Mouse (Mus musculus) forebrain, embryonic 15.5 days (tissue): ENCODE data around the gene Nedd8. TPM values are rescaled to one million over a fixed set of nuclear protein-coding genes. Genes with fewer than 3 reads are reported as not detected.

Experiments
- polyA plus RNA-seq: library from polyadenylated mRNA; unstranded; fragments of >200 nt; fragmentation: Nextera tagmentation; extraction: Ambion mirVana; gene quantifications from 2 replicates; pipeline ENCODE4 v1.2.1, GENCODE M21; 2015

The Nedd8 gene
- polyA plus RNA-seq, 1 experiment from 2014 or later = 563 TPM

Other genes with a start within 250 kb of the Nedd8 start
- 49.6 and 60.0 TPM in 2 replicates for gene Dhrs4, start 193.4 kb downstream of the Nedd8 start, polyA plus RNA-seq
- 30.2 and 33.4 TPM in 2 replicates for gene Carmil3, start 181.5 kb downstream of the Nedd8 start, polyA plus RNA-seq
- gene Cpne6, start 161.7 kb downstream of the Nedd8 start, polyA plus RNA-seq = 9.1 and 10.3 TPM in 2 replicates
- gene Nrl, start 147.1 kb downstream of the Nedd8 start, polyA plus RNA-seq = 0.09 and 0.11 TPM in 2 replicates
- gene Pck2, start 131.9 kb downstream of the Nedd8 start, polyA plus RNA-seq = 18.2 and 25.1 TPM in 2 replicates
- gene Dcaf11, start 112.1 kb downstream of the Nedd8 start, polyA plus RNA-seq = 121 and 132 TPM in 2 replicates
- 0.49 and 0.60 TPM in 2 replicates for gene A730061H03Rik, start 111.7 kb downstream of the Nedd8 start, polyA plus RNA-seq
- not detected in 2 replicates for gene Fitm1, start 96.5 kb downstream of the Nedd8 start, polyA plus RNA-seq
- gene Psme1, start 94.0 kb downstream of the Nedd8 start, polyA plus RNA-seq = 187 and 189 TPM in 2 replicates
- gene Emc9, start 86.8 kb downstream of the Nedd8 start, polyA plus RNA-seq = 15.0 and 16.0 TPM in 2 replicates
- 187 and 211 TPM in 2 replicates for gene Psme2, start 81.0 kb downstream of the Nedd8 start, polyA plus RNA-seq
- 17.7 TPM in 2 replicates for gene Rnf31, start 80.4 kb downstream of the Nedd8 start, polyA plus RNA-seq
- 7.2 and 8.1 TPM in 2 replicates for gene Irf9, start 68.6 kb downstream of the Nedd8 start, polyA plus RNA-seq
- 11.3 and 11.5 TPM in 2 replicates for gene Rec8, start 54.1 kb downstream of the Nedd8 start, polyA plus RNA-seq
- gene Ipo4, start 36.2 kb downstream of the Nedd8 start, polyA plus RNA-seq = 82.0 and 82.1 TPM in 2 replicates
- gene Gm49378, start 34.2 kb downstream of the Nedd8 start, polyA plus RNA-seq = 1.4 and 2.0 TPM in 2 replicates
- 61.7 and 67.2 TPM in 2 replicates for gene Tm9sf1, start 28.3 kb downstream of the Nedd8 start, polyA plus RNA-seq
- 0.38 and 0.53 TPM in 2 replicates for gene Tssk4, start 21.9 kb downstream of the Nedd8 start, polyA plus RNA-seq
- gene Mdp1, start 11.6 kb downstream of the Nedd8 start, polyA plus RNA-seq = 66.0 and 68.5 TPM in 2 replicates
- 56.7 and 62.2 TPM in 2 replicates for gene Gmpr2, start 183 bp downstream of the Nedd8 start, polyA plus RNA-seq
- gene Tinf2, start 9.7 kb upstream of the Nedd8 start, polyA plus RNA-seq = 32.9 and 36.2 TPM in 2 replicates
- gene Tgm1, start 41.8 kb upstream of the Nedd8 start, polyA plus RNA-seq = 0.09 and 0.20 TPM in 2 replicates
- 49.9 and 51.4 TPM in 2 replicates for gene Rabggta, start 50.1 kb upstream of the Nedd8 start, polyA plus RNA-seq
- 77.1 and 82.7 TPM in 2 replicates for gene Dhrs1, start 73.6 kb upstream of the Nedd8 start, polyA plus RNA-seq
- 39.7 and 41.4 TPM in 2 replicates for gene Nop9, start 73.6 kb upstream of the Nedd8 start, polyA plus RNA-seq
- 0.15 and 0.29 TPM in 2 replicates for gene Cideb, start 86.3 kb upstream of the Nedd8 start, polyA plus RNA-seq
- gene Ltb4r2, start 89.3 kb upstream of the Nedd8 start, polyA plus RNA-seq = 0.10 and 0.24 TPM in 2 replicates
- 0.26 TPM in 1 of 2 replicates, not detected in the other for gene Ltb4r1, start 93.8 kb upstream of the Nedd8 start, polyA plus RNA-seq
- 2.9 and 4.0 TPM in 2 replicates for gene Adcy4, start 112.0 kb upstream of the Nedd8 start, polyA plus RNA-seq
- gene Ripk3, start 116.7 kb upstream of the Nedd8 start, polyA plus RNA-seq = 1.1 and 2.3 TPM in 2 replicates
- gene Nfatc4, start 151.0 kb upstream of the Nedd8 start, polyA plus RNA-seq = 10.9 and 13.6 TPM in 2 replicates
- 10.5 and 10.7 TPM in 2 replicates for gene Nynrin, start 181.9 kb upstream of the Nedd8 start, polyA plus RNA-seq
- 0.29 and 0.32 TPM in 2 replicates for gene Cbln3, start 212.3 kb upstream of the Nedd8 start, polyA plus RNA-seq
- 10.1 and 10.4 TPM in 2 replicates for gene Khnyn, start 212.8 kb upstream of the Nedd8 start, polyA plus RNA-seq
- gene Sdr39u1, start 228.2 kb upstream of the Nedd8 start, polyA plus RNA-seq = 106 and 112 TPM in 2 replicates